Mouse (Mus musculus): Measurements from ENCODE around the gene Tmem108.

The Tmem108 gene

GRCm38 (mm10) chr9:103681741-103682330 is 79.8 kb downstream of the Tmem108 start:
- DNase-seq (ENCODE audit: low read depth) = no peak

- no peak for DNase-seq (ENCODE audit: low read depth)
These were observed 82.4 kb downstream of the Tmem108 start for GRCm38 (mm10) chr9:103679234-103679633.

GRCm38 (mm10) chr9:103678531-103679060 is 83.0 kb downstream of the Tmem108 start:
- DNase-seq (ENCODE audit: low read depth) = no peak

GRCm38 (mm10) chr9:103677811-103678210 is 83.8 kb downstream of the Tmem108 start:
- no peak for DNase-seq (ENCODE audit: low read depth)

GRCm38 (mm10) chr9:103675721-103676480 is 85.7 kb downstream of the Tmem108 start:
- no peak for DNase-seq (ENCODE audit: low read depth)

GRCm38 (mm10) chr9:103672881-103673280 is 88.8 kb downstream of the Tmem108 start:
- no peak for DNase-seq (ENCODE audit: low read depth)

- DNase-seq (ENCODE audit: low read depth) = peak; percentile 40
These were observed 91.0 kb downstream of the Tmem108 start for GRCm38 (mm10) chr9:103670592-103671113.

GRCm38 (mm10) chr9:103668830-103669229 is 92.8 kb downstream of the Tmem108 start:
- DNase-seq (ENCODE audit: low read depth) = no peak

GRCm38 (mm10) chr9:103665817-103666216 is 95.8 kb downstream of the Tmem108 start:
- no peak for DNase-seq (ENCODE audit: low read depth)

GRCm38 (mm10) chr9:103664151-103664550 is 97.5 kb downstream of the Tmem108 start:
- no peak for DNase-seq (ENCODE audit: low read depth)

GRCm38 (mm10) chr9:103661873-103662272 is 99.8 kb downstream of the Tmem108 start:
- DNase-seq (ENCODE audit: low read depth) = no peak

- DNase-seq (ENCODE audit: low read depth) = no peak
These were observed 103.7 kb downstream of the Tmem108 start for GRCm38 (mm10) chr9:103657981-103658380.

- DNase-seq (ENCODE audit: low read depth) = no peak
These were observed 104.3 kb downstream of the Tmem108 start for GRCm38 (mm10) chr9:103657183-103657975.

GRCm38 (mm10) chr9:103653995-103654587 is 107.5 kb downstream of the Tmem108 start:
- no peak for DNase-seq (ENCODE audit: low read depth)

GRCm38 (mm10) chr9:103652127-103652882 is 109.3 kb downstream of the Tmem108 start:
- peak; percentile 44 for DNase-seq (ENCODE audit: low read depth)

GRCm38 (mm10) chr9:103646605-103647004 is 115.0 kb downstream of the Tmem108 start:
- DNase-seq (ENCODE audit: low read depth) = no peak

GRCm38 (mm10) chr9:103645724-103646123 is 115.9 kb downstream of the Tmem108 start:
- DNase-seq (ENCODE audit: low read depth) = no peak

- DNase-seq (ENCODE audit: low read depth) = no peak
These were observed 119.3 kb downstream of the Tmem108 start for GRCm38 (mm10) chr9:103642300-103642699.

GRCm38 (mm10) chr9:103641340-103641739 is 120.3 kb downstream of the Tmem108 start:
- DNase-seq (ENCODE audit: low read depth) = no peak

- DNase-seq (ENCODE audit: low read depth) = no peak
These were observed 122.2 kb downstream of the Tmem108 start for GRCm38 (mm10) chr9:103639413-103639812.

GRCm38 (mm10) chr9:103637451-103637850 is 124.2 kb downstream of the Tmem108 start:
- no peak for DNase-seq (ENCODE audit: low read depth)
